ENCODE assay signal across 9 mouse cellular contexts in the genomic region with DNA sequence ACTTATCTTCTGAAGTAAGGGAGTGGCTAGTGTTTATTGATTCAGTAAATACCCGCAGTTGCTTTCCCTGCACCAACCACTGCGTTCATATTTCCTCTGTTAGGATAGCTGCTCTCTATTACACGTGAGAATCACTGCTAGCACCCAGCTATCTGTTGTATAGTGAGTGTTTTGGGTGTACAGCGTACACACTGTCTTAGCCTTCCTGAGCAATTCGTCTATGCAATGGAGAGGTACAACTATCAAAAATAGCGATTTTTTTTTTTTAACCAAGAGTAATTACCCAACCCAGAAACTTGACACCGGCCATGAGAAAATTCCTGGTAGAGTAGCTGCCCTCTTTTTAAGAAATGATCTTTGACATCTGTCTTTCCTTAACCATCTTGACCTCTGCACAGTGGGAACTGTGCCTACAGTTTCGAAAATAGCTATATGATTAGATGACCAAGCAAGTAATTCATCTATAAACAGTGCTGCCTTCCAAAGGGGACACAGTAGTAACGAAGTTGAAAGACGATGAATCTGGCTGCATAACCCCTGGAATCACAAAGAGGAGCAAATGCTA. TPM values are rescaled to one million over a fixed set of nuclear protein-coding genes. Genes with fewer than 3 reads are reported as not detected.
A peak's percentile ranks its signal among the peaks of the same experiment; 100 is the strongest.
DNase-seq lines count a peak whose midpoint lies in the region; ATAC-seq and TF ChIP-seq lines count a peak whose summit lies in the region.
"Had no signal": no experiment of that assay in that cellular context is flagged by ENCODE, and none has a peak within 500 bp of the region (broad histone marks: within the 10 kb centered on the region; RNA-seq: fewer than 3 reads in every experiment).

No protein-coding gene starts in this region.

- ATAC-seq in kidney, embryonic 15.5 days (replicated peaks; ENCODE audit: low FRiP score) = no peak
- no peak for ATAC-seq in intestine, embryonic 14.5 days (replicated peaks; ENCODE audit: low FRiP score, low TSS enrichment, low read depth)
- ATAC-seq in midbrain, postnatal 0 days (ENCODE audit: low FRiP score) = no peak
- no peak for ATAC-seq in megakaryocyte progenitor cell, adult 5-6 weeks (replicated peaks; ENCODE audit: poor library complexity)

- peak overlapping the region; percentile 85 for H3K4me2 ChIP-seq in kidney, embryonic 15.5 days
- peak overlapping the region; percentile 64 for H3K4me2 ChIP-seq in intestine, embryonic 14.5 days (ENCODE audit: low read length)
- peak overlapping the region; percentile 99 for H3K4me2 ChIP-seq in midbrain, postnatal 0 days (ENCODE audit: low read depth, low read length, poor library complexity, severe bottlenecking)

- no peaks in the 10 kb centered on the region for H3K27me3 ChIP-seq in kidney, embryonic 15.5 days
- no peaks in the 10 kb centered on the region for H3K27me3 ChIP-seq in embryonic facial prominence, embryonic 10.5 days (replicated peaks; ENCODE audit: low read depth, poor library complexity, severe bottlenecking)
- H3K27me3 ChIP-seq in intestine, embryonic 14.5 days (replicated peaks; ENCODE audit: control insufficient read depth, insufficient read depth, low read length) = no peaks in the 10 kb centered on the region
- peaks cover 8% of the 10 kb centered on the region; the same call in 1 of the 2 replicates for H3K27me3 ChIP-seq in midbrain, postnatal 0 days (ENCODE audit: insufficient read depth, low read length)

- H3K27ac ChIP-seq in kidney, embryonic 15.5 days = peak overlapping the region; percentile 93
- no peak overlapping the region for H3K27ac ChIP-seq in embryonic facial prominence, embryonic 10.5 days (replicated peaks)
- 0 out of 2 replicates have a peak overlapping the region, but pooled peaks have one; percentile 90 for H3K27ac ChIP-seq in intestine, embryonic 14.5 days (ENCODE audit: low read depth)
- H3K27ac ChIP-seq in midbrain, postnatal 0 days (ENCODE audit: low read depth, low read length) = no peak overlapping the region

- H3K9me3 ChIP-seq in kidney, embryonic 15.5 days (replicated peaks) = no peaks in the 10 kb centered on the region
- no peaks in the 10 kb centered on the region for H3K9me3 ChIP-seq in embryonic facial prominence, embryonic 10.5 days
- no peaks in the 10 kb centered on the region for H3K9me3 ChIP-seq in intestine, embryonic 14.5 days (ENCODE audit: control insufficient read depth, low read length)
- no peaks in the 10 kb centered on the region for H3K9me3 ChIP-seq in midbrain, postnatal 0 days (ENCODE audit: low read length)

- DNase-seq in kidney, postnatal 10 days = no peak
- DNase-seq in embryonic facial prominence, embryonic 10.5 days (ENCODE audit: low spot score) = peak; percentile 18
- no peak for DNase-seq in intestine, embryonic 14.5 days (ENCODE audit: low spot score)
- DNase-seq in midbrain, postnatal 0 days (ENCODE audit: low spot score) = no peak
- DNase-seq in thymus, postnatal 14 days = no peak
- no peak for DNase-seq in left cerebral cortex, postnatal 10 days (ENCODE audit: extremely low spot score in 1 of 2, low spot score in 2 of 2)
- DNase-seq: kidney, adult 11 months had no signal

- 0 out of 2 replicates have a peak, but pooled peaks cover 6% of the 10 kb centered on the region for H3K36me3 ChIP-seq in kidney, embryonic 15.5 days
- H3K36me3 ChIP-seq in embryonic facial prominence, embryonic 10.5 days (replicated peaks) = 0 out of 2 replicates have a peak, but pooled peaks cover 1% of the 10 kb centered on the region
- H3K36me3 ChIP-seq in intestine, embryonic 14.5 days (ENCODE audit: control insufficient read depth, insufficient read depth, low read length) = no peaks in the 10 kb centered on the region
- H3K36me3 ChIP-seq in midbrain, postnatal 0 days (ENCODE audit: insufficient read depth, low read length) = no peaks in the 10 kb centered on the region

- peak overlapping the region; percentile 88 for H3K4me3 ChIP-seq in kidney, embryonic 15.5 days (replicated peaks)
- peak overlapping the region; percentile 73 for H3K4me3 ChIP-seq in embryonic facial prominence, embryonic 10.5 days
- peak overlapping the region; percentile 86; the same call in 1 of the 2 replicates for H3K4me3 ChIP-seq in intestine, embryonic 14.5 days (ENCODE audit: low read depth, low read length)
- H3K4me3 ChIP-seq in midbrain, postnatal 0 days (ENCODE audit: low read depth, low read length) = no peak overlapping the region; the same call in 1 of the 2 replicates

- no peak for TF ChIP-seq CTCF in midbrain, postnatal 0 days (IDR thresholded peaks at IDR 0.05)

- 38% methylated on average over 10 of the region's 10 CpGs for WGBS in kidney, embryonic 15.5 days
- WGBS in embryonic facial prominence, embryonic 10.5 days = 31% methylated on average over 10 of the region's 10 CpGs
- 32% methylated on average over 10 of the region's 10 CpGs for WGBS in intestine, embryonic 14.5 days
- 70% methylated on average over 10 of the region's 10 CpGs for WGBS in midbrain, postnatal 0 days

- H3K4me1 ChIP-seq in kidney, embryonic 15.5 days = peaks cover 41% of the 10 kb centered on the region
- H3K4me1 ChIP-seq in embryonic facial prominence, embryonic 10.5 days = peaks cover 43% of the 10 kb centered on the region
- H3K4me1 ChIP-seq in intestine, embryonic 14.5 days (replicated peaks; ENCODE audit: control insufficient read depth, insufficient read depth, low read length) = peaks cover 19% of the 10 kb centered on the region
- peaks cover 3% of the 10 kb centered on the region; the same call in 1 of the 2 replicates for H3K4me1 ChIP-seq in midbrain, postnatal 0 days (ENCODE audit: insufficient read depth, low read length)

- intact Hi-C loops in left cerebral cortex, postnatal 10 days (cut with DNase I) = no loop called here

- H3K9ac ChIP-seq in kidney, embryonic 15.5 days = peak overlapping the region; percentile 89; the same call in 1 of the 2 replicates
- H3K9ac ChIP-seq in intestine, embryonic 14.5 days (ENCODE audit: low read length) = 0 out of 2 replicates have a peak overlapping the region, but pooled peaks have one; percentile 36
- H3K9ac ChIP-seq in midbrain, postnatal 0 days (replicated peaks; ENCODE audit: low read length, poor library complexity, severe bottlenecking) = no peak overlapping the region

RNA-seq across cellular contexts. Expression of a gene that starts 1.1 kb away (rescaled TPM):
- 17.1 and 18.7 TPM in 2 replicates for polyA plus RNA-seq in kidney, embryonic 15.5 days (2015; fragmentation: Nextera tagmentation; extraction: Ambion mirVana)
- polyA plus RNA-seq in embryonic facial prominence, embryonic 10.5 days (2016; fragmentation: Nextera tagmentation; extraction: Ambion mirVana) = 8.8 and 10.8 TPM in 2 replicates
- 12.3 and 14.2 TPM in 2 replicates for polyA plus RNA-seq in intestine, embryonic 14.5 days (2014; fragmentation: Nextera tagmentation; extraction: Ambion mirVana)
- total RNA-seq in midbrain, postnatal 0 days (2014; rRNA removed) = 2.8 and 4.1 TPM in 2 replicates
- polyA plus RNA-seq in midbrain, postnatal 0 days (2015; fragmentation: Nextera tagmentation; extraction: Ambion mirVana) = 1.3 and 1.8 TPM in 2 replicates
- total RNA-seq in megakaryocyte progenitor cell, adult 5-6 weeks (2015) = 6.5 and 9.8 TPM in 2 replicates
- total RNA-seq in megakaryocyte progenitor cell, adult 5-6 weeks (2017) = 4.9 and 5.1 TPM in 2 replicates
- total RNA-seq in left cerebral cortex, postnatal 10 days (2021) = 1 to 10 TPM; 5.4 to 7.8 TPM

Comparison
In these comparisons a context has a peak if more than half of its experiments do, and no peak if none do; other contexts are left out.
1. H3K27ac ChIP-seq: peak in kidney, embryonic 15.5 days (single experiment) and intestine, embryonic 14.5 days (single experiment); none in embryonic facial prominence, embryonic 10.5 days (single experiment) and midbrain, postnatal 0 days (single experiment).
2. Peak in every context shown above with its lines, with median percentiles within 50 percentile points of each other: H3K4me2 ChIP-seq.